Mouse (Mus musculus): ENCODE results near the gene Mid1. TPM values are rescaled to one million over a fixed set of nuclear protein-coding genes. Genes with fewer than 3 reads are reported as not detected.
"Not testable (repeated sequence)": the region's sequence is repeated elsewhere in the genome, so short reads cannot be mapped to it uniquely, and the experiment has no call there.

Gene Mid1
- polyA plus RNA-seq, 1 experiment, result 6.9 TPM

DNA sequence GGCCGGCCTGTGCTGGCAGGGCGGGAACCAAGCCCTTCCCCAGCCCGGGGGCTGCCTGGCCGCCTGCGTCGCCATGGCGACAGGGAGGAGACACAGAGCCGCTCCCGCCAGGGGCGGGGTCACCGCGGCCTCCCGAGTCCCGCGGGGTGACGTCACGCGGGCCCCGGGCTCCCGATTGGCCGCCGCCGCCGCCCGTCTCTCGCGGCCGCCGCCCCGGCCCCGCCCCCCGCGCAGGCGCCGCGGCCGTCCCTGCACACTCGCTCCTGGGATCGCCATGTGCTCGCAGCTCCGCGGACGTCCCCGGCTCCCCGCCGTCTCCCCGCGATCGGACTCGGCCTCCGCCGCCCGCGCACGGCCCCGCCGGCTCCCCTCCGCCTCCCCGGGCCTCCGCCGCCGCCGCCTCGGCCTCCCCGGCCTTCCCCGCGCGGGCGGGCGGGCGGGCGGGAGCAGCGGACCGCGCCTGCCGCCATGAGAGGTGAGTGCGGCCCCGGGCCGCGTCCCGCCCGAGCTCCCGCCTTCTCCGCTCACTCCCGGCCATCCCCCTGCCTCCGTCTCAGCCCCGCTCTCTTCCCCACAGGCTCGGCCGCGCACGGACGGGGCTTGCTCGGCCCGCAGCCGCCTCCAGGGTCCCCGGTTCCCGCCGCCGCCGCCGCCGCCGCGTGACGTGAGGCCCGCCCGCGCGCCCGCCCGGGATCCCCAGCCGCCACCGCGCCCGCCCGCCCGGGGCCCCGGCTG is 324.2 kb downstream of the Mid1 start, which contains the start of gene Gm21887:
TSS of gene Gm21887 (plus strand) at position 644 of the 735 bp plus-strand sequence.
- Histone ChIP-seq H3K27ac (replicated peaks; ENCODE audit: low read depth, low read length) (peak within 1 kb of the TSS; percentile 60), H3K4me3 (ENCODE audit: insufficient read depth, low read depth, low read length) (peak within 1 kb of the TSS; percentile 61)
- H3K4me1 ChIP-seq (ENCODE audit: control insufficient read depth, insufficient read depth, insufficient read length, low read length), result not testable (repeated sequence)

DNA sequence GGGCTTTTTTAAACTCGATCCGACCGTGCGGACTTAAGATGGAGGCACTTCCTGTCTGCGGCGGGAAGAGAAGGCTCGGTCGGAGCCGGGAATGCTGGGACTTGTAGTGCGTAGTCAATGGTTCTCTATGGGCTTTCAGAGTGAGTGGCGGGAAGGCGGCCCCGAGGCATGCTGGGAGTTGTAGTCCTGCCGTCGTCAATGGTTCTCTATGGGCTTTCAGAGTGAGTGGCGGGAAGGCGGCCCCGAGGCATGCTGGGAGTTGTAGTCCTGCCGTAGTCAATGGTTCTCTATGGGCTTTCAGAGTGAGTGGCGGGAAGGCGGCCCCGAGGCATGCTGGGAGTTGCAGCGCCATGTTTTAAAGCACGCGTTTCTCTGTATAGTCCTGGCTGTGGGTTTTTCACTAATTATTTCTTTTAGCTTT is 324.8 kb downstream of the Mid1 start:
- H3K4me3 ChIP-seq (ENCODE audit: insufficient read depth, low read depth, low read length); H3K4me1 ChIP-seq (ENCODE audit: control insufficient read depth, insufficient read depth, insufficient read length, low read length); H3K27ac ChIP-seq (replicated peaks; ENCODE audit: low read depth, low read length): not testable (repeated sequence)

DNA sequence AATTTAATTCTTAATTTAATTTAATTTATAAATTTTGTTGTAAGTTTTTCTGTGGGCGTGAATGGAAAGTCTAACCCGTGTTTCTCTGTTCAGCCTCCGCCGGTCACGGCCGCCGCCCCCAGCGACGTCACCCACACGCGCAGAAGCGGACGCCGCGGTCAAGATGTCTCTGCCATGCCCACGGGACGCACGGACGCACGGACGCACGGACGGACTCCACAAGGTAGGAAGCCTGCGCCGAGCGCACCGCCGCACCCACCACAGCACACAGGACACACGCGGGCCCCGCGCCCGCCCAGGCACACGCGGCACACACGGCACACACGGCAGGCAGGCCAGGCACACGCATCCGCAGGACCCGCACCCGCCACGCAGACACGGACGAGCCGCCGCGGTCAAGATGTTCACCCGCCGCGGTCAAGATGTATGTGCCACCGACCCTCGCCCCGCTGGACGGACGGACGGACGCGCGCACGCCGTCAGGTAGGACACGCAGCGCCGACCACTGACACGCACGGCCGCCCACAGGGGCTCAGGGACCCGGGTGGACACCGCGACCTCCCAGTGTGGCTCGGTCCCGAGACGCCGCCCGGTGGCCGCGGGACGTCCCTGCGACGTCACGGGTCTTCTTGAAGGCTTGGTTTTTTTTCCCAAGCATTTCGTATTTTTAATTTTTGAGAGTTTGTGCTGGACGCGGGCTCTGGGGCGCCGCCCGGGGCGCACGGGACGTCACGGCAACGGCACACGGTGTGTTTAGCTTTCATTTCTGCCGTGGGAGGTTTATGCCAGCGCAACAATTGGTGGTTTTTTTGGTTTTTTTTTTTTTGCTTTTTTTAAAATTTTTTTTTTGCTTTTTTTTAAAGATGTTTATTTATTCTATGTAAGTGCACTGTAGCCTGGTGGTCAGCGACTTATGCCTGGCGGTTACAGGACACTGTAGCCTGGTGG is 325.9 kb downstream of the Mid1 start:
- not testable (repeated sequence) for H3K4me1 ChIP-seq (ENCODE audit: control insufficient read depth, insufficient read depth, insufficient read length, low read length); H3K27ac ChIP-seq (replicated peaks; ENCODE audit: low read depth, low read length); H3K4me3 ChIP-seq (ENCODE audit: insufficient read depth, low read depth, low read length)

GRCm38 (mm10) chrX:170011529-170011879 is 326.5 kb downstream of the Mid1 start:
- not testable (repeated sequence) for H3K27ac ChIP-seq (replicated peaks; ENCODE audit: low read depth, low read length); H3K4me3 ChIP-seq (ENCODE audit: insufficient read depth, low read depth, low read length); H3K4me1 ChIP-seq (ENCODE audit: control insufficient read depth, insufficient read depth, insufficient read length, low read length)

DNA sequence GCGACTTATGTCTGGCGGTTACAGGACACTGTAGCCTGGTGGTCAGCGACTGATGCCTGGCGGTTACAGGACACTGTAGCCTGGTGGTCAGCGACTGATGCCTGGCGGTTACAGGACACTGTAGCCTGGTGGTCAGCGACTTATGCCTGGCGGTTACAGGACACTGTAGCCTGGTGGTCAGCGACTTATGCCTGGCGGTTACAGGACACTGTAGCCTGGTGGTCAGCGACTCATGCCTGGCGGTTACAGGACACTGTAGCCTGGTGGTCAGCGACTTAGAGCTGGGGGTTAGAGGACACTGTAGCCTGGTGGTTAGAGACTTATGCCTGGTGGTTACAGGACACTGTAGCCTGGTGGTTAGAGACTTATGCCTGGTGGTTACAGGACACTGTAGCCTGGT is 328.4 kb downstream of the Mid1 start:
- not testable (repeated sequence) for H3K4me3 ChIP-seq (ENCODE audit: insufficient read depth, low read depth, low read length); H3K4me1 ChIP-seq (ENCODE audit: control insufficient read depth, insufficient read depth, insufficient read length, low read length); H3K27ac ChIP-seq (replicated peaks; ENCODE audit: low read depth, low read length)

- not testable (repeated sequence) for H3K4me1 ChIP-seq (ENCODE audit: control insufficient read depth, insufficient read depth, insufficient read length, low read length); H3K4me3 ChIP-seq (ENCODE audit: insufficient read depth, low read depth, low read length); H3K27ac ChIP-seq (replicated peaks; ENCODE audit: low read depth, low read length)
Observed at GRCm38 (mm10) chrX:170014038-170014437, 329.0 kb downstream of the Mid1 start.

DNA sequence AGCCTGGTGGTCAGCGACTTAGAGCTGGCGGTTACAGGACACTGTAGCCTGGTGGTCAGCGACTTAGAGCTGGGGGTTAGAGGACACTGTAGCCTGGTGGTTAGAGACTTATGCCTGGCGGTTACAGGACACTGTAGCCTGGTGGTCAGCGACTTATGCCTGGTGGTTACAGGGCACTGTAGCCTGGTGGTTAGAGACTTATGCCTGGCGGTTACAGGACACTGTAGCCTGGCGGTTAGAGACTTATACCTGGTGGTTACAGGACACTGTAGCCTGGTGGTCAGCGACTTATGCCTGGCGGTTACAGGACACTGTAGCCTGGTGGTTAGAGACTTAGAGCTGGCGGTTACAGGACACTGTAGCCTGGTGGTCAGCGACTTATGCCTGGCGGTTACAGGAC is 330.9 kb downstream of the Mid1 start:
- H3K4me1 ChIP-seq (ENCODE audit: control insufficient read depth, insufficient read depth, insufficient read length, low read length); H3K27ac ChIP-seq (replicated peaks; ENCODE audit: low read depth, low read length); H3K4me3 ChIP-seq (ENCODE audit: insufficient read depth, low read depth, low read length): not testable (repeated sequence)

GRCm38 (mm10) chrX:170017333-170018245 is 332.6 kb downstream of the Mid1 start:
- H3K4me3 ChIP-seq (ENCODE audit: insufficient read depth, low read depth, low read length); H3K27ac ChIP-seq (replicated peaks; ENCODE audit: low read depth, low read length); H3K4me1 ChIP-seq (ENCODE audit: control insufficient read depth, insufficient read depth, insufficient read length, low read length): not testable (repeated sequence)

- H3K27ac ChIP-seq (replicated peaks; ENCODE audit: low read depth, low read length); H3K4me3 ChIP-seq (ENCODE audit: insufficient read depth, low read depth, low read length); H3K4me1 ChIP-seq (ENCODE audit: control insufficient read depth, insufficient read depth, insufficient read length, low read length): not testable (repeated sequence)
Observed at GRCm38 (mm10) chrX:170018571-170019218, 333.7 kb downstream of the Mid1 start.

- not testable (repeated sequence) for H3K4me3 ChIP-seq (ENCODE audit: insufficient read depth, low read depth, low read length); H3K27ac ChIP-seq (replicated peaks; ENCODE audit: low read depth, low read length); H3K4me1 ChIP-seq (ENCODE audit: control insufficient read depth, insufficient read depth, insufficient read length, low read length)
Observed at GRCm38 (mm10) chrX:170019219-170019953, 334.4 kb downstream of the Mid1 start.

DNA sequence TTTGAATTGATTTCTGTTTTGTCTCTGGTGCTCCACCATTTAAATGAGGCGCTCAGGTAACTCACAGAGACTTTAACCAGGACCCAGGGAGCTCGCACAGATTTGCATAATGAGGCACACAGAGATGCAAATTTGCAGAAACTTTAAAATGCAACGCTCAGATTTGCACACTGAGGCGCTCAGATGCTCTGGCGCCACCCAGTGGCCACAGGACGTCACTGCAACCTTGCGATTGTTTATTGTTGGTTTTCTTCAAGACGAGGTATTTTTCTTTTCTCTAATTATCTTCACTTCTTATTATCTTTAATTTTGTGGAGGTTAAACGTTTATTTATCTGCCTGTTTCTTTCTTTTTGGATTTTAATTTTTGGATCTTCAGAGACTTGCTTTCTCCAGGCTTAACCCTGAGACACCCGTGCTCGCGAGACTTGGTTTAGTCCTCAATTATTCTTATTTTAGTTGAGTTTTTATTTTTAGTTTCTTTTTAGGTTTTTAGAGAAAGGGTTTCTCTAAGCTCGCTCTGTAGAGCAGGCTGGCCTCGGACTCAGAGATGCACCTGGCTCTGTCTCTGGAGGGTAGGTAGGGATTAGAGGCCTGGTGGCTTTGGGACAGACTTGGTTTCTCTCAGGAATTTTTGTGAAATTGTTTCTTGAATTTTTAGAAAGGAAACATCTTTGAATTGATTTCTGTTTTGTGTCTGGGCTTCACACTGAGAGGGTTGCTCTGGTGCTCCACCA is 335.1 kb downstream of the Mid1 start:
- not testable (repeated sequence) for H3K4me3 ChIP-seq (ENCODE audit: insufficient read depth, low read depth, low read length); H3K27ac ChIP-seq (replicated peaks; ENCODE audit: low read depth, low read length); H3K4me1 ChIP-seq (ENCODE audit: control insufficient read depth, insufficient read depth, insufficient read length, low read length)

- not testable (repeated sequence) for H3K4me3 ChIP-seq (ENCODE audit: insufficient read depth, low read depth, low read length); H3K4me1 ChIP-seq (ENCODE audit: control insufficient read depth, insufficient read depth, insufficient read length, low read length); H3K27ac ChIP-seq (replicated peaks; ENCODE audit: low read depth, low read length)
Observed at GRCm38 (mm10) chrX:170020690-170021050, 335.7 kb downstream of the Mid1 start.

DNA sequence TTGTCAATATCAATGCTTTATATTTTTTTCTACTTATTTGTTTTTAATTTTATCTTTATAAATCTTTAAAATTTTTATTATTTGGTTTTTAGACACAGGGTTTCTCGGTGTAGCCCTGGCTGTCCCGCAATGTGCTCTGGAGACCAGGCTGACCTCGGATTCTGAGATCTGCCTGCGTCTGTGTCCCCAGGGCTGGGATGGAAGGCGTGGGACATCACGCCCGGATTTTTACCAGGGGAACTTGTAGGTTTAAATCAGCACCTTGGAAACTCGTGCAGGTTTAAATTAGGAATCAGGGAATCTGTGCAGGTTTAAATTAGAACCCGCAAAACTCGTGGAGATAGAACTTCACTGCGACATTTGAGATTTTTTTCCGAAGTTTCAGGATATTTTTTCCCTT is 336.2 kb downstream of the Mid1 start:
- H3K4me1 ChIP-seq (ENCODE audit: control insufficient read depth, insufficient read depth, insufficient read length, low read length); H3K27ac ChIP-seq (replicated peaks; ENCODE audit: low read depth, low read length); H3K4me3 ChIP-seq (ENCODE audit: insufficient read depth, low read depth, low read length): not testable (repeated sequence)

Data from brown adipose tissue, adult 24 weeks (tissue).